Mouse (Mus musculus) neutrophil, adult 5-6 weeks (primary cell): ENCODE measurements around the gene Phtf1. TPM values are rescaled to one million over a fixed set of nuclear protein-coding genes. Genes with fewer than 3 reads are reported as not detected.

Experiments used
- ATAC-seq: fragments of 151-379, 151-347 bp; 2 replicates; pipeline ENCODE4 v1.8.0; 2017; ENCODE audit warnings: mild to moderate bottlenecking, moderate TSS enrichment; ENCODE audit not compliant: insufficient number of reproducible peaks, poor library complexity, low FRiP score, severe bottlenecking; ENCODE audit errors: extremely low read depth
- total RNA-seq: library from RNA; stranded (forward); fragments of 200-1000 nt; gene quantifications from 2 replicates; pipeline ENCODE4 v1.2.3, GENCODE M21; 2017

The Phtf1 gene
- total RNA-seq, 1 experiment from 2014 or later = 26.7 TPM

- ATAC-seq = no peak
These were observed 44.1 kb downstream of the Phtf1 start for GRCm38 (mm10) chr3:104011972-104012371.

- no peak for ATAC-seq
These were observed 50.0 kb downstream of the Phtf1 start for GRCm38 (mm10) chr3:104017931-104018330.

GRCm38 (mm10) chr3:104019453-104019852 lies 51.5 kb downstream of the Phtf1 start:
- ATAC-seq = no peak

- ATAC-seq = no peak
These were observed 52.2 kb downstream of the Phtf1 start for GRCm38 (mm10) chr3:104020101-104020500.

GRCm38 (mm10) chr3:104026938-104027337 lies 59.0 kb downstream of the Phtf1 start:
- ATAC-seq = no peak

- no peak for ATAC-seq
These were observed 64.2 kb downstream of the Phtf1 start for GRCm38 (mm10) chr3:104032086-104032485.

- no peak for ATAC-seq
These were observed 64.8 kb downstream of the Phtf1 start for GRCm38 (mm10) chr3:104032747-104033146.

- no peak for ATAC-seq
These were observed 91.2 kb downstream of the Phtf1 start for GRCm38 (mm10) chr3:104059001-104059622.

- ATAC-seq = no peak
These were observed 101.5 kb downstream of the Phtf1 start for GRCm38 (mm10) chr3:104069395-104069794.

Other genes with a start within 250 kb of the Phtf1 start
- 5.9 and 7.0 TPM in 2 replicates for gene Olfml3, start 230.1 kb upstream of the Phtf1 start, total RNA-seq
- not detected in 2 replicates for gene Gm10964, start 228.7 kb upstream of the Phtf1 start, total RNA-seq
- 231 and 247 TPM in 2 replicates for gene Hipk1, start 176.5 kb upstream of the Phtf1 start, total RNA-seq
- 13.1 and 15.6 TPM in 2 replicates for gene Dclre1b, start 158.7 kb upstream of the Phtf1 start, total RNA-seq
- gene Ap4b1, start 158.6 kb upstream of the Phtf1 start, total RNA-seq = 39.4 and 48.4 TPM in 2 replicates
- gene Gm43064, start 158.5 kb upstream of the Phtf1 start, total RNA-seq = not detected in 2 replicates
- gene Bcl2l15, start 135.5 kb upstream of the Phtf1 start, total RNA-seq = 1.5 and 2.5 TPM in 2 replicates
- gene Ptpn22, start 108.3 kb upstream of the Phtf1 start, total RNA-seq = 93.7 and 107 TPM in 2 replicates
- gene Rsbn1, start 54.0 kb upstream of the Phtf1 start, total RNA-seq = 51.4 and 52.8 TPM in 2 replicates